Mouse (Mus musculus) MEL (cell line): Measurements from ENCODE around the gene Wdr70.

ENCODE experiments used
- BHLHE40 ChIP-seq: IDR thresholded peaks from 2 replicates; pipeline ENCODE4 v1.6.1; 2012; ENCODE audit warnings: low read depth, mild to moderate bottlenecking, inconsistent platforms, low read length, improper control_type of control experiment, borderline replicate concordance
- CTCF ChIP-seq, 3 experiments: IDR thresholded peaks in 2 of 3; conservative IDR thresholded peaks in 1 of 3; 2 replicates each; pipeline ENCODE4 v1.5.1; 2011 to 2012; ENCODE audit warnings: low read length in 3 of 3, low read depth in 2 of 3, mild to moderate bottlenecking in 2 of 3, improper control_type of control experiment in 1 of 3, inconsistent platforms in 1 of 3, mixed read lengths in 1 of 3, moderate library complexity in 1 of 3; ENCODE audit not compliant: control insufficient read depth in 1 of 3, insufficient read depth in 1 of 3, poor library complexity in 1 of 3, severe bottlenecking in 1 of 3
- GATA1 ChIP-seq: IDR thresholded peaks from 2 replicates; pipeline ENCODE4 v1.6.1; 2011; ENCODE audit warnings: low read depth, low read length, improper control_type of control experiment
- RAD21 ChIP-seq: IDR thresholded peaks from 2 replicates; pipeline ENCODE4 v1.6.1; 2011; ENCODE audit warnings: mild to moderate bottlenecking, low read depth, low read length, improper control_type of control experiment
- ZKSCAN1 ChIP-seq: IDR thresholded peaks from 2 replicates; pipeline ENCODE4 v1.6.1; 2012; ENCODE audit warnings: low read depth, mild to moderate bottlenecking, inconsistent platforms, low read length, improper control_type of control experiment, moderate library complexity
- ZNF384 ChIP-seq: IDR thresholded peaks from 2 replicates; pipeline ENCODE4 v1.6.1; 2012; ENCODE audit warnings: low read depth, mild to moderate bottlenecking, inconsistent platforms, low read length, improper control_type of control experiment

DNA sequence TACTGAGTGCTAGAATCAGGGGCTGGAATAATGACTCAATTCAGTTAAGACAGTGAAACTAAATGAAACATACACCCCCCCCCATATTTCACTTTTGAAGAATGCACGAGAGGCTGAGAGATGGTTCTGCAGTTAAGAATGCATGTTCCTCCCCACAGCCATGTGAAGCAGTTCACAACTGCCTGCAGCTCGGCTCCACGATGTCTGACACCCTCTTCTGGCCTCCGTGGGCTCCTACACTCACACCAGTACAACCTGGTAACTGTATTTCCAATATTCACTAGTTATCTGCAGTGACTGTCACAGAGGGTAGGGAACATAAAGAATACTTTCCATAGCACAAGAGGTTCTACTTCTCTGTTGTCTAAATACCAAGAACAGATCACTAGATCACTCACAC lies 59.2 kb downstream of the Wdr70 start:
- no peak for TF ChIP-seq GATA1
- no peak for TF ChIP-seq ZKSCAN1
- no peak for TF ChIP-seq BHLHE40
- TF ChIP-seq CTCF (IDR thresholded peaks at IDR 0.05 in 2 of 3, conservative IDR thresholded peaks at IDR 0.05 in 1 of 3; ENCODE audit: control insufficient read depth in 1 of 3, insufficient read depth in 1 of 3, low read depth in 2 of 3, low read length in 3 of 3, poor library complexity in 1 of 3, severe bottlenecking in 1 of 3), result peak in 1 of 3 experiments; percentile 11; a peak in 1 of 6 replicates
- TF ChIP-seq ZNF384, result no peak
- no peak; the same call in 1 of the 2 replicates for TF ChIP-seq RAD21
